Mouse (Mus musculus): ENCODE results near the gene Ebf1. TPM values are rescaled to one million over a fixed set of nuclear protein-coding genes. Genes with fewer than 3 reads are reported as not detected.

Gene Ebf1
- polyA plus RNA-seq, 1 experiment from 2014 or later, result 21.3 TPM

- Histone ChIP-seq H3K4me1 (replicated peaks; ENCODE audit: control insufficient read depth, insufficient read depth, low read length) (no peaks in the 10 kb centered on the region), H3K9ac (ENCODE audit: low read length) (no peak overlapping the region), H3K9me3 (ENCODE audit: control insufficient read depth, low read length) (no peaks in the 10 kb centered on the region), H3K36me3 (ENCODE audit: control insufficient read depth, insufficient read depth, low read length) (no peaks in the 10 kb centered on the region), H3K4me3 (ENCODE audit: low read depth, low read length) (no peak overlapping the region), H3K27me3 (ENCODE audit: control insufficient read depth, insufficient read depth, low read length) (no peaks in the 10 kb centered on the region), H3K4me2 (ENCODE audit: low read depth, low read length, severe bottlenecking) (no peak overlapping the region), H3K27ac (ENCODE audit: low read depth, low read length) (no peak overlapping the region)
- ATAC-seq (replicated peaks; ENCODE audit: low FRiP score) (peak; percentile 46; the same call in 1 of the 2 replicates), DNase-seq (ENCODE audit: low spot score) (no peak)
- WGBS, result 10% methylated on average over 3 of the region's 3 CpGs
Observed at GRCm38 (mm10) chr11:44586047-44586696, 30.9 kb upstream of the Ebf1 start.

GRCm38 (mm10) chr11:44593016-44593415 lies 24.1 kb upstream of the Ebf1 start:
- no peak overlapping the region for H3K9ac ChIP-seq (ENCODE audit: low read length)
- H3K27me3 ChIP-seq (ENCODE audit: control insufficient read depth, insufficient read depth, low read length), result no peaks in the 10 kb centered on the region
- H3K9me3 ChIP-seq (ENCODE audit: control insufficient read depth, low read length), result no peaks in the 10 kb centered on the region
- ATAC-seq (replicated peaks; ENCODE audit: low FRiP score) (no peak), DNase-seq (ENCODE audit: low spot score) (no peak)
- H3K4me1 ChIP-seq (replicated peaks; ENCODE audit: control insufficient read depth, insufficient read depth, low read length), result no peaks in the 10 kb centered on the region
- 92% methylated on average over 6 of the region's 6 CpGs for WGBS
- H3K36me3 ChIP-seq (ENCODE audit: control insufficient read depth, insufficient read depth, low read length), result no peaks in the 10 kb centered on the region
- no peak overlapping the region for H3K4me2 ChIP-seq (ENCODE audit: low read depth, low read length, severe bottlenecking)
- no peak overlapping the region for H3K4me3 ChIP-seq (ENCODE audit: low read depth, low read length)
- H3K27ac ChIP-seq (ENCODE audit: low read depth, low read length), result no peak overlapping the region

- DNase-seq (ENCODE audit: low spot score) (no peak), ATAC-seq (replicated peaks; ENCODE audit: low FRiP score) (no peak)
- no peaks in the 10 kb centered on the region for H3K4me1 ChIP-seq (replicated peaks; ENCODE audit: control insufficient read depth, insufficient read depth, low read length)
- no peak overlapping the region for H3K9ac ChIP-seq (ENCODE audit: low read length)
- no peak overlapping the region for H3K4me3 ChIP-seq (ENCODE audit: low read depth, low read length)
- H3K9me3 ChIP-seq (ENCODE audit: control insufficient read depth, low read length), result no peaks in the 10 kb centered on the region
- H3K27ac ChIP-seq (ENCODE audit: low read depth, low read length), result no peak overlapping the region
- 92% methylated on average over 3 of the region's 3 CpGs for WGBS
- no peaks in the 10 kb centered on the region for H3K27me3 ChIP-seq (ENCODE audit: control insufficient read depth, insufficient read depth, low read length)
- H3K36me3 ChIP-seq (ENCODE audit: control insufficient read depth, insufficient read depth, low read length), result no peaks in the 10 kb centered on the region
- H3K4me2 ChIP-seq (ENCODE audit: low read depth, low read length, severe bottlenecking), result no peak overlapping the region
Observed at GRCm38 (mm10) chr11:44594768-44595167, 22.3 kb upstream of the Ebf1 start.

- no peak overlapping the region for H3K9ac ChIP-seq (ENCODE audit: low read length)
- DNase-seq (ENCODE audit: low spot score) (no peak), ATAC-seq (replicated peaks; ENCODE audit: low FRiP score) (no peak)
- no peaks in the 10 kb centered on the region for H3K36me3 ChIP-seq (ENCODE audit: control insufficient read depth, insufficient read depth, low read length)
- H3K4me3 ChIP-seq (ENCODE audit: low read depth, low read length), result no peak overlapping the region
- WGBS, result 84% methylated on average over 8 of the region's 8 CpGs
- no peak overlapping the region for H3K4me2 ChIP-seq (ENCODE audit: low read depth, low read length, severe bottlenecking)
- H3K9me3 ChIP-seq (ENCODE audit: control insufficient read depth, low read length), result no peaks in the 10 kb centered on the region
- H3K27me3 ChIP-seq (ENCODE audit: control insufficient read depth, insufficient read depth, low read length), result peaks cover 11% of the 10 kb centered on the region
- H3K4me1 ChIP-seq (replicated peaks; ENCODE audit: control insufficient read depth, insufficient read depth, low read length), result no peaks in the 10 kb centered on the region; the same call in 1 of the 2 replicates
- H3K27ac ChIP-seq (ENCODE audit: low read depth, low read length), result no peak overlapping the region
Observed at GRCm38 (mm10) chr11:44606881-44607280, 10.2 kb upstream of the Ebf1 start.

- H3K9me3 ChIP-seq (ENCODE audit: control insufficient read depth, low read length), result no peaks in the 10 kb centered on the region
Observed at GRCm38 (mm10) chr11:44608646-44609045, 8.5 kb upstream of the Ebf1 start.

GRCm38 (mm10) chr11:44610971-44611781 lies 5.9 kb upstream of the Ebf1 start:
- H3K9me3 ChIP-seq (ENCODE audit: control insufficient read depth, low read length), result no peaks in the 10 kb centered on the region
- ATAC-seq (replicated peaks; ENCODE audit: low FRiP score) (peak; percentile 72), DNase-seq (ENCODE audit: low spot score) (peak; percentile 95)
- peaks cover 47% of the 10 kb centered on the region for H3K27me3 ChIP-seq (ENCODE audit: control insufficient read depth, insufficient read depth, low read length)
- peaks cover 10% of the 10 kb centered on the region for H3K4me1 ChIP-seq (replicated peaks; ENCODE audit: control insufficient read depth, insufficient read depth, low read length)
- H3K27ac ChIP-seq (ENCODE audit: low read depth, low read length), result no peak overlapping the region
- no peaks in the 10 kb centered on the region for H3K36me3 ChIP-seq (ENCODE audit: control insufficient read depth, insufficient read depth, low read length)
- peak overlapping the region; percentile 35 for H3K4me3 ChIP-seq (ENCODE audit: low read depth, low read length)
- H3K4me2 ChIP-seq (ENCODE audit: low read depth, low read length, severe bottlenecking), result peak overlapping the region; percentile 79
- under 1% methylated on average over 45 of the region's 45 CpGs for WGBS
- peak overlapping the region; percentile 23; the same call in 1 of the 2 replicates for H3K9ac ChIP-seq (ENCODE audit: low read length)

More at GRCm38 (mm10) chr11:44608646-44609045, 8.5 kb upstream of the Ebf1 start:
- H3K4me1 ChIP-seq (replicated peaks; ENCODE audit: control insufficient read depth, insufficient read depth, low read length), result peaks cover 8% of the 10 kb centered on the region
- no peak for DNase-seq (ENCODE audit: low spot score)
- peaks cover 28% of the 10 kb centered on the region for H3K27me3 ChIP-seq (ENCODE audit: control insufficient read depth, insufficient read depth, low read length)
- no peak overlapping the region for H3K4me2 ChIP-seq (ENCODE audit: low read depth, low read length, severe bottlenecking)
- no peaks in the 10 kb centered on the region for H3K36me3 ChIP-seq (ENCODE audit: control insufficient read depth, insufficient read depth, low read length)
- WGBS, result 87% methylated on average over 11 of the region's 11 CpGs
- no peak for ATAC-seq (replicated peaks; ENCODE audit: low FRiP score)
- no peak overlapping the region for H3K27ac ChIP-seq (ENCODE audit: low read depth, low read length)
- no peak overlapping the region for H3K9ac ChIP-seq (ENCODE audit: low read length)
- H3K4me3 ChIP-seq (ENCODE audit: low read depth, low read length), result no peak overlapping the region

GRCm38 (mm10) chr11:44612156-44612555 lies 5.0 kb upstream of the Ebf1 start:
- no peak for DNase-seq (ENCODE audit: low spot score)
- WGBS, result 3% methylated on average over 10 of the region's 10 CpGs
- ATAC-seq (replicated peaks; ENCODE audit: low FRiP score), result no peak
- H3K4me1 ChIP-seq (replicated peaks; ENCODE audit: control insufficient read depth, insufficient read depth, low read length), result peaks cover 12% of the 10 kb centered on the region
- no peak overlapping the region for H3K4me3 ChIP-seq (ENCODE audit: low read depth, low read length)
- peaks cover 54% of the 10 kb centered on the region for H3K27me3 ChIP-seq (ENCODE audit: control insufficient read depth, insufficient read depth, low read length)
- H3K9me3 ChIP-seq (ENCODE audit: control insufficient read depth, low read length), result no peaks in the 10 kb centered on the region
- H3K9ac ChIP-seq (ENCODE audit: low read length), result no peak overlapping the region
- no peak overlapping the region for H3K27ac ChIP-seq (ENCODE audit: low read depth, low read length)
- no peak overlapping the region for H3K4me2 ChIP-seq (ENCODE audit: low read depth, low read length, severe bottlenecking)
- no peaks in the 10 kb centered on the region for H3K36me3 ChIP-seq (ENCODE audit: control insufficient read depth, insufficient read depth, low read length)

GRCm38 (mm10) chr11:44612681-44613410 lies 4.3 kb upstream of the Ebf1 start:
- Histone ChIP-seq H3K36me3 (ENCODE audit: control insufficient read depth, insufficient read depth, low read length) (no peaks in the 10 kb centered on the region), H3K4me3 (ENCODE audit: low read depth, low read length) (peak overlapping the region; percentile 26), H3K9me3 (ENCODE audit: control insufficient read depth, low read length) (no peaks in the 10 kb centered on the region), H3K4me2 (ENCODE audit: low read depth, low read length, severe bottlenecking) (peak overlapping the region; percentile 52), H3K4me1 (replicated peaks; ENCODE audit: control insufficient read depth, insufficient read depth, low read length) (peaks cover 12% of the 10 kb centered on the region), H3K27ac (ENCODE audit: low read depth, low read length) (no peak overlapping the region), H3K9ac (ENCODE audit: low read length) (peak overlapping the region; percentile 29; the same call in 1 of the 2 replicates), H3K27me3 (ENCODE audit: control insufficient read depth, insufficient read depth, low read length) (peaks cover 54% of the 10 kb centered on the region)
- peak; percentile 70 for DNase-seq (ENCODE audit: low spot score)
- 1% methylated on average over 38 of the region's 38 CpGs for WGBS
- no peak for ATAC-seq (replicated peaks; ENCODE audit: low FRiP score)

Measured in forebrain, embryonic 11.5 days (tissue).